Mouse (Mus musculus): ENCODE results near the gene Gm7298. TPM values are rescaled to one million over a fixed set of nuclear protein-coding genes. Genes with fewer than 3 reads are reported as not detected.

Gene Gm7298
- not detected for polyA plus RNA-seq (2017; shearing (Covaris generic))

GRCm38 (mm10) chr6:121732632-121733031 is at the start of gene Gm7298:
Gene Gm7298 (plus strand): TSS chr6:121732932.

GRCm38 (mm10) chr6:121838271-121838670 is 105.5 kb downstream of the Gm7298 start, which contains the start of gene Mug1:
Gene Mug1 (plus strand): TSS chr6:121838541.

Other genes starting within 250 kb of the Gm7298 start
- not detected for gene A2m, start 97.6 kb upstream of the Gm7298 start, polyA plus RNA-seq (2017; shearing (Covaris generic))
- not detected for gene Mug1, start 105.6 kb downstream of the Gm7298 start, polyA plus RNA-seq (2017; shearing (Covaris generic))

Measured in activated CD4-positive, CD25-positive, alpha-beta regulatory T cell, adult 9 weeks (primary cell).